Mouse (Mus musculus): ENCODE measurements at regions not wholly inside any gene's neighbourhood (a gene's known extent, or its start where the extent isn't known, plus 50 kb on each side); places are given as distances from the start of the nearest gene placed in this dataset.

DNA sequence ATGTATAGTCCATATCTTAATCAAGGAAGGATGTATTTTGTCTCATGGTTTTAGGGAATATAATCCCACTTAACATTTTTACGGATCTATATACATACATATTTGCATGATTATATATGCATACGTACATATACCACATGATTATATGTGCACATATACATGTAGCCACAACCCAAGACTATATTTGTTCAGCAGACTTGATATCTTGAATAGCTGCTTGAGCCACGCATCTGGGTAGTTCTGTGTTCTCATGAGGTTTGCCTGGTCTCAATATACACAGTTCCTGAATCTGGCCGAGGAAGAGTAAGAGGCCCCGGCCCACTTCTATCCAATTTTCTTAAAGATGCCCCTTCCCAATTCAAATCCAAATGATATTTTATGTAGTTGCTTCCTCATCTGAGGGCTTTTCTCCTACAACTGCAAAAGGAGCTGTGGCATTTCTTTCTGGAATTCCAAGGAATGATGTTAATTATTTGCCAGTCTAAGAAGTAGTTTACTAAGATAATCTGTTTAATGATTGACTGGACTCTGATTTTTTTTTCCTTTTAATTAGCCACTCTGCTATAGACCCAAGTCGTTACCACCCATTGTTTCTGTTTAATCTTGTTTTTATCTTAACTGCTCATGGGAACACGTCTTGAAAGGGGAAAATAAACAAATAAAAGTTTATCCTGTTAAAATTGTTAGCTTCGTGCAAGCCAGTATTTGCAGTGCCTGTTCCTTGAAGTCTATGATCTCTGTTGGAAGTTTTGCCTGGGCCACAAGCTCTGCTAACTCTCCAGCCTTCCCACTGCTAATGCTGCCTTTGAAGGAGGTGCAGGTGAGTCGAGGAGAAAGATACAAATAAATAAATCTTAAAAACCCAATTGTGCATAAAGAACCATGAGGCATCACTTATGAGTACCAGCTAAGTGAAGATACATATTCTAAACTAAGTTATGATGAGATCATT, 112.9 kb upstream of the Kitl start:
- DNase-seq (ENCODE audit: low spot score) = no peak

DNA sequence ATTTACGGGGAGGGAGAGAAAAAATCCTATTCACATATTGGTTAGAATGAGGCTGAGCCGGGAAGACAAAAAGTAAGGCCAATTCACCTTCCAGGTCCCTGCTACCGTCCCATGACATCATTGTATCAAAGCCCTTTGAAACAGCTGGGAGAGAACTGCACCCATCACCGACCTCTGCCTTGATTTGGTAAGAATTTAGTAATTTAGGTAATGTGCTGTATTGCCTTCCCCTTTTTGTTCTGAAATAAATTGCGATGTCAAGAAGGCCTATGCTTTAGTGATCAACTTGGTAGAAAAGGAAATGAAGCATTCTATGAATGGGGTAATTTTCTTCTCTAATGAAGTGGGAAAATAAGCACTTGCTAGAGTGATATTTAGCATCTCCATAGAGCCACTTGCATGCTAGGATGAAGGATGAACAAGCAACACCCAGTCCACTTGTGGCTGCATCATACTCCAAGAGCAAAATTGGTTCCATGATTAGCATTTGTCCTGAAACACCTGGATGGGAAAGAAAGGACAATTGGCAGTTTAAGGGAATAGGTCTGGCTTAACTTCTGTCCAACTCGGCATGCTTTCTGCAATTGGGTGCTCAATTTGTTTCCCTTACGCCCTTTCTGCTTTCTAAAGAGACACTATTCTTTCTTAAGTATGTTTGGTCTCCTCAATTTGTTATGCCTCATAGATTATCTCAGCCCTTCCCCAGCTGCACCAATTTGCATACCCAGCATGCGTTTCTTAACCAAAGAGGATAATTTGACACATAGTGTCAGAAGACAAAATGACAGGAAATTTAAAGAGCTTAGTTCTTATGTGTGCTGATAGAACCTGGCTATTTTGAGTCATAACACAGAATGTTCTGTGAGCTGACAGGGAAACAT, 114.2 kb upstream of the Kitl start:
- DNase-seq (ENCODE audit: low spot score) = no peak

- DNase-seq (ENCODE audit: low spot score) = no peak
These were observed 121.4 kb upstream of the Kitl start for GRCm38 (mm10) chr10:99893999-99894398.

- DNase-seq (ENCODE audit: low spot score) = no peak
These were observed 123.5 kb upstream of the Kitl start for GRCm38 (mm10) chr10:99891899-99892298.

DNA sequence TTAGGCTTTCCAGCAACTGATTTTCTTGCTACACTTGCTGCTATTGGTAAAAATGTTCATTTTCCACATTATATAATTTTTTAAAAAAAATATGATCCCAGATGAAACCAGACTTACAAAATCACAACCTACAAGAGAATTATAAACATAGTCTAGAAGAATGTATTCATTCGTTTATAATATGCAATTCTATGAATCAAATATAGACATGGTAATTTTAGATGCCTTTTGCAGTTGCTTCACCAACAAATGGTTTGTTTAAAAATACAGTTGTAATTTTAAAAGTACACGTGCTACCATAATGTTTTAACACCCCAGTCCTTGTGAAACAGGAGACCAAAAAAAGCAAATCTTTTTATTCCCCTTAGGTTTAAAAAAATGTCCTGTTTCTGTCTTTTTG, 122.4 kb upstream of the Csl start:
- DNase-seq (ENCODE audit: low spot score) = no peak

- DNase-seq (ENCODE audit: low spot score) = no peak
These were observed 119.9 kb upstream of the Csl start for GRCm38 (mm10) chr10:99879362-99879761.

DNA sequence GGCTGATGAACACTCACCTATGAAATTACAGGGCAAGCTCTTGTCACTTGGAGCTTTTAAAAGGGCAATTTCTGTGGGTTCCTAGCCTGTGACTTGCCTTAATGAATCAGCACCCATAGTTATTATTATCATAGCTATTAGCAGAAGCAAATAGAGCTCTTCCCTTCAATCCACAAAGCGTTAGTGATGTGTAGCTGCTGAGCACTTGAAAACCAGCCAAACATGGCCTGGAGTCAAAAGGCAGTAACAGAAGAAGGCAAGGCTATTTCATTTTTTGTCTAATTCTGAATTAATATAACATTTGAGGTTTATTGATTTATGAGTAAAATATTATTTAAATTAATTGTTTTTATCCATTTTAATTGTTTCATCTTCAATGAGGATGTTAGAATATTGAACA, 105.3 kb upstream of the Csl start:
- DNase-seq (ENCODE audit: low spot score) = peak; percentile 7

DNA sequence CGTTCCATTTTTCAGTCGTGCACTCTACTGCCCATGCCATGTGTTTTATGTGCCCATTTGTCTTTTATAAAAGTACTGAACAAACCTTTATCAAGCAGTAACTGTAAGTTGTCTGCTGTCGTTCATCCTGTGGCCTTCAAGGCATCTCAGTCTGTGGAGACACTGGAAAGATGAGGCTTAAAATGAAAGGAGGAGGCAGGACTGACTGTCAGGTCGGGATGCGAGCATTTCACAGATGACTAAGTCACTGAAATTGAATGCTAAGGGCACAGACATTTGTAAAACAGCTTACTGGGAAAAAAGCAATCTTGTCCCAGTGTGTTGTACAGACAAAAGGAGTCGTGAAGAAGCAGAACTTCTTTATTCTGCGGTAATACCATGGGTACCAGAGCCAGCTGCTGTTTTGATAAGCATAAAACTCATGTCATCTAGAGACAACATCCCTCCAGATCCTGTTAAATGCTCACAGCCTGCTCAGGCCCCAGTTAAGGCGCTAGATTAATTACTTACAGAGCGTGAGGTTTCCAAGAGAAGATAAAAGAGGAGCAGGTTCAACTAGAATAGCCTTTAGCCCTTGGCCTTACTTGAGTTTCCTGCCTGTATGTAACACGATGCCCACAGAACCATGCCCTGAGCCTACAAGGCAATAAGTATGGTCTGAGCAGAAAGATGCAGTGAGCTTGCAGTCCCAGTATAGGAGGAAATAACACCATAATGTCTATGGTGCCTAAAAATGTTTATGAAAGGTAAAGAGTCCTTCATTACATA, 101.0 kb upstream of the Csl start:
- no peak for DNase-seq (ENCODE audit: low spot score)

GRCm38 (mm10) chr10:99844110-99844509, 84.7 kb upstream of the Csl start:
- DNase-seq (ENCODE audit: low spot score) = no peak

DNA sequence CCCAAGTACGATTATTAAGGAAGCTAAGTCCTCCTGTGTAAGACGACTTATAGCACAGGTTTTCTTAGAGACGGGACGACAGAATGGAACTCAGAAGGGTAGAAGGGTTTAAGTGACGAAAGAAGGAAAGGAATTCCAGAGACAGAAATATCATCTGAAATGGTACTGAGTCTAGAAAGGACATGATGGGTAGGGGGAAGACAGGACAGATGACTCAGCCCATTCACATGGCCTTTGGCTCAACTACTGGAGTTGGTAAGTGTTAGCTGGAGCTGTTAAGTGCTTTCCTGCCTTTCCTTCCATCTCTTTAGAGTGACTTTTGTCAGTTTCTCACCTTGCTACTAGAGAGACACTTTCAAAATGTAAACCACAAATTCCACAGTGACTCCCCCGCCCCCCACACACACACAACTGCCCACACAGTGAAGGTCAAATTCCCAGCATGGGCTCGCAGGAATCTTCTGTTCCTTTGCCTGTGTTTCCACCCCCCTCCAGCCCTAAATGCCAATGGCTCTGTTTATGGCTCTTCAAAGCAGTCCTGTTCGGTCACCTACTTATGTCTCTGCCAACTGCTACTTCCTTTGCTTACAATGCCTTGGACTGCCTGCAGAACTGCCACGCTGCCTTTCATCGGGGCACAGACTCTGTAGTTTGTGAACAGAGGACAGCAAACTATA, 81.8 kb upstream of the Csl start:
- no peak for DNase-seq (ENCODE audit: low spot score)

GRCm38 (mm10) chr10:99840179-99840876, 80.9 kb upstream of the Csl start:
- no peak for DNase-seq (ENCODE audit: low spot score)

GRCm38 (mm10) chr10:99836835-99837412, 77.5 kb upstream of the Csl start:
- no peak for DNase-seq (ENCODE audit: low spot score)

GRCm38 (mm10) chr10:99834905-99835633, 75.6 kb upstream of the Csl start:
- DNase-seq (ENCODE audit: low spot score) = peak; percentile 14

GRCm38 (mm10) chr10:99829974-99830373, 70.5 kb upstream of the Csl start:
- DNase-seq (ENCODE audit: low spot score) = no peak

DNA sequence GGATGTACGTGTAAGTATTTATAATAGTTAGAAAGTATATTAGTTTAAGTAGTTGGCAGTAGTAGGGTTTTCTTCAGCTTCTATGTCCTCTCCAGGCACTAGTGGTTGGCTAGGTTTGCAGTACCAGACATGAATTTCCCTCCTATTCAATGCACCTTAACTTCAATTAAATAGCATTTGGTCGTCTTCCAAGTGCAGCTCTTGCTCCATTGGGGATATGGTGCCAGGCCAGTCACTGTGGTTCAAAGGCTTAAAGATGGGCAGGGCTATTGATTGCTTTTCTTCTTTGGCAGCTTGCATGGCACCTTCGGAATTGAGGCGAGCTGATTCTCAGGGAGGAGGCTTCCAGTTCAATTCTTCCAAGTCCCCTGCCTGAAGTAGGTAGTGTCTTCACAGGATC, 68.0 kb upstream of the Csl start:
- DNase-seq (ENCODE audit: low spot score) = no peak

DNA sequence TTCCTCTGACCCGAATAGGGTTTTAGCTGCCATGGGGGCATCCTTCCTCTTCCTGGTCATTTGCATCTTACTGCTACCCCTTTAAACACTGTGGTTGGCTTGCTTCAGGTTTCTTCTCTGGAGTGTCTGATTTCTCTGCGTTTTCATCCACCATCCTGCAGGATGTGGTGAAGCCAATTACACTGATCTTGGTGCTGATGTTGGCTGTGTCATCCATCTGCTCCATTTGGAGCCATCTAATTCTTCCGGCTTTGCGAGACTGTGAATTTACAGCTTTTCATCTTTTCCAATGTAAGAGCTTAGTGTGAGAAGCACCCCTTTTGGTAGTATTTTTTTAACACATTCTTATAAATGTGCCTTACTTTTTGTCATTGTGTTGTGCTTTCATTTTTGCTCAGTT, 66.4 kb upstream of the Csl start:
- DNase-seq (ENCODE audit: low spot score) = no peak

- DNase-seq (ENCODE audit: low spot score) = no peak
These were observed 52.7 kb upstream of the Csl start for GRCm38 (mm10) chr10:99812069-99812650.

- DNase-seq (ENCODE audit: low spot score) = no peak
These were observed 52.0 kb upstream of the Csl start for GRCm38 (mm10) chr10:99811430-99811829.

Data from adipocyte (in vitro differentiated cells).